Mouse (Mus musculus): ENCODE results near the gene Gm4884. TPM values are rescaled to one million over a fixed set of nuclear protein-coding genes. Genes with fewer than 3 reads are reported as not detected.
"Not testable (repeated sequence)": the region's sequence is repeated elsewhere in the genome, so short reads cannot be mapped to it uniquely, and the experiment has no call there.

Gene Gm4884
- total RNA-seq (2021) = not detected
- long read RNA-seq, experiment 1 = 0 reads
- long read RNA-seq, experiment 2 = 0 reads

DNA sequence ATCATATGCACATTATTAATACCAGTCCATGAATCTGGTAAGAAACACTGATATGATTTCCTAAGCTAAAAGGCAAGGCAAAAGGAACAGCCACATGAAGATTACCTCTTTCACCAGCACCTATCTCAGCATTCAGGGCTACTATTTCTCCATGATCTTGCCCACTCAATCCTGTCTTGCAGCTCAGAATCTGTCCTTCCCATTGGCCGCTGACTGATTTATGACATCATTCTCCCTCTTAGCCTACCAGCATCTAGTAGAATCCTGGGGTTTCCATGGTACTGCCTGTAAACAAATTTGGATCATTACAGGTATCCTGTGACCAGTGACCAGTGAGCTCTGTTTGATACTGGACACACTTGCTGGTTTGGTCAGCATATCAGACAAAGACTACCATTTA, at the start of gene Gm4884:
Gene Gm4884, plus strand, starts transcription at position 301 of the 400 bp plus-strand sequence.
- H3K4me3 ChIP-seq; DNase-seq (ENCODE audit: extremely low spot score in 1 of 2, low spot score in 2 of 2); intact Hi-C loops (cut with DNase I); H3K27ac ChIP-seq: not testable (repeated sequence)

DNA sequence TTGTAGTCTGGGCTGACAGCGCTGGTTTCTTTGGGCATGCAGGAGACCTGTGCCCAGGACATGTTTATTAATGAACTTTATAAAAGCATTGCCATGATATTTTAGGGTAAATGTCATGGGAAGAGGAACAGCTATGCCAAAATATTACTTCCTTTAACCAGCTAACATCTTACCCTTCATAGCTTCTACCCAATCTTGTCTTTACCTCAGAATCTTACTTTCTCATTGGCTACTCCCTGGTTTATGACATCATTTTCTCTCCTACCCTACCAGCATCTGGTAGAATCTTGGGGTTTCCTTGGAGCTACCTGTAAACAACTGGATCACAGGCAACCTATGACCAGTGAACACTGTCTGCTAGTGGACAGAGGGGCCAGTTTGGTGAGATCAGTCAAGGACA, 45.3 kb upstream of the Gm4884 start, which contains the start of gene 4930433I11Rik:
Gene 4930433I11Rik, plus strand, starts transcription at position 301 of the 400 bp plus-strand sequence.
- H3K27ac ChIP-seq = no peak within 1 kb of the TSS
- no peak for TF ChIP-seq CTCF (IDR thresholded peaks at IDR 0.05)

DNA sequence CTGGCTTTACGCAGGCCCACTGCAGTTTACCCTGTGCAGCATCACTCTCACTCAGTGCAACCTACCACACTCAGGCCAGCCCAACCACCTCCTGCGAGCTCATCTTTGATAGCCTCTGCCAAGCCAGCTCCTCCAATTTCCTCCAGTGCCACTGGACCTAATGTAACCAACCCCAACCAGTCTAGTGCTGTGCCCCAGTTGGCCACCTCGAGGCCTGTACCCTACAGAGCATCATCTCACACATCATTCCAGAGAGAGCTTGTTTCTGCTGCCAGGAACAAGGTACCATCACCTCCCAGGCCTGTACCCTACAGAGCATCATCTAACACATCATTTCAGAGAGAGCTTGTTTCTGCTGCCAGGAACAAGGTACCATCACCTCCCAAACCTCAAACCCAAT, 11.5 kb downstream of the Gm4884 start:
- H3K27ac ChIP-seq; DNase-seq (ENCODE audit: extremely low spot score in 1 of 2, low spot score in 2 of 2); intact Hi-C loops (cut with DNase I); H3K4me3 ChIP-seq: not testable (repeated sequence)

More for the DNA sequence above, 45.3 kb upstream of the Gm4884 start, which contains the start of gene 4930433I11Rik:
- intact Hi-C loops (cut with DNase I) = no loop called here
- no peak for DNase-seq (ENCODE audit: extremely low spot score in 1 of 2, low spot score in 2 of 2)
- no peak within 1 kb of the TSS for H3K4me3 ChIP-seq

Other genes with a start within 250 kb of the Gm4884 start
- 10 to 100 TPM; 59.2 to 63.3 TPM for gene Vstm2b, start 134.4 kb upstream of the Gm4884 start, total RNA-seq (2021)
- gene 4930433I11Rik, start 45.2 kb upstream of the Gm4884 start, total RNA-seq (2021) = not detected
- gene Gm5592, start 121.1 kb downstream of the Gm4884 start, total RNA-seq (2021) = not detected